Mouse (Mus musculus) lung, postnatal 0 days (tissue): ENCODE data around the gene Trim47. TPM values are rescaled to one million over a fixed set of nuclear protein-coding genes. Genes with fewer than 3 reads are reported as not detected.

Experiments
- ATAC-seq: fragments of 200-750 bp; cut with Nextera tagmentation; 2 replicates; pipeline ENCODE4 v1.8.0; 2017; ENCODE audit warnings: moderate library complexity
- DNase-seq: peaks from one replicate; pipeline ENCODE4 v3.0.0-alpha.2; 2016; ENCODE audit warnings: low spot score
- H3K27ac ChIP-seq: fragments of 300-500 bp; sonication (generic); 2 replicates; pipeline ENCODE4 v1.5.1; 2014; ENCODE audit warnings: antibody characterized with exemption, mild to moderate bottlenecking, low read length, mixed read lengths
- H3K27me3 ChIP-seq: fragments of 300-500 bp; sonication (generic); replicated peaks from 2 replicates; pipeline ENCODE4 v1.6.1; 2014; ENCODE audit warnings: low read length, mixed read lengths; ENCODE audit not compliant: insufficient read depth
- H3K36me3 ChIP-seq: fragments of 300-500 bp; sonication (generic); 2 replicates; pipeline ENCODE4 v1.6.1; 2014; ENCODE audit warnings: low read length, mixed read lengths; ENCODE audit not compliant: insufficient read depth
- H3K4me1 ChIP-seq: fragments of 300-500 bp; sonication (generic); 2 replicates; pipeline ENCODE4 v1.6.1; 2014; ENCODE audit warnings: antibody characterized with exemption, low read depth, low read length, mixed read lengths; ENCODE audit not compliant: insufficient read depth
- H3K4me2 ChIP-seq: fragments of 300-500 bp; sonication (generic); replicated peaks from 2 replicates; pipeline ENCODE4 v1.6.1; 2014; ENCODE audit warnings: low read depth, mild to moderate bottlenecking, low read length, moderate library complexity, mixed read lengths
- H3K4me3 ChIP-seq: fragments of 300-500 bp; sonication (generic); 2 replicates; pipeline ENCODE4 v1.5.1; 2014; ENCODE audit warnings: low read depth, low read length
- H3K9ac ChIP-seq: fragments of 300-500 bp; sonication (generic); replicated peaks from 2 replicates; pipeline ENCODE4 v1.6.1; 2014; ENCODE audit warnings: low read depth, mild to moderate bottlenecking
- H3K9me3 ChIP-seq: fragments of 300-500 bp; sonication (generic); 2 replicates; pipeline ENCODE4 v1.6.1; 2016; ENCODE audit warnings: low read length, mixed read lengths
- CTCF ChIP-seq: IDR thresholded peaks from 2 replicates; pipeline ENCODE4 v1.5.1; 2016; ENCODE audit warnings: antibody characterized with exemption, mild to moderate bottlenecking
- EP300 ChIP-seq: IDR thresholded peaks from 2 replicates; pipeline ENCODE4 v1.6.1; 2016; ENCODE audit warnings: antibody characterized with exemption, mild to moderate bottlenecking, control low read depth
- WGBS: fragments of 180-500 bp; shearing (Covaris S2); extraction: QIAGEN DNeasy Blood & Tissue Kit; methylation state at CpG from one replicate; pipeline ENCODE4 v1.1.7; 2014; 5-methylcytosine and 5-hydroxymethylcytosine counted together
- polyA plus RNA-seq: library from polyadenylated mRNA; unstranded; fragments of >200 nt; fragmentation: Nextera tagmentation; extraction: Ambion mirVana; gene quantifications from 2 replicates; pipeline ENCODE4 v1.2.1, GENCODE M21; 2015

Trim47 gene
- polyA plus RNA-seq, 1 experiment from 2014 or later: 26.3 TPM

DNA sequence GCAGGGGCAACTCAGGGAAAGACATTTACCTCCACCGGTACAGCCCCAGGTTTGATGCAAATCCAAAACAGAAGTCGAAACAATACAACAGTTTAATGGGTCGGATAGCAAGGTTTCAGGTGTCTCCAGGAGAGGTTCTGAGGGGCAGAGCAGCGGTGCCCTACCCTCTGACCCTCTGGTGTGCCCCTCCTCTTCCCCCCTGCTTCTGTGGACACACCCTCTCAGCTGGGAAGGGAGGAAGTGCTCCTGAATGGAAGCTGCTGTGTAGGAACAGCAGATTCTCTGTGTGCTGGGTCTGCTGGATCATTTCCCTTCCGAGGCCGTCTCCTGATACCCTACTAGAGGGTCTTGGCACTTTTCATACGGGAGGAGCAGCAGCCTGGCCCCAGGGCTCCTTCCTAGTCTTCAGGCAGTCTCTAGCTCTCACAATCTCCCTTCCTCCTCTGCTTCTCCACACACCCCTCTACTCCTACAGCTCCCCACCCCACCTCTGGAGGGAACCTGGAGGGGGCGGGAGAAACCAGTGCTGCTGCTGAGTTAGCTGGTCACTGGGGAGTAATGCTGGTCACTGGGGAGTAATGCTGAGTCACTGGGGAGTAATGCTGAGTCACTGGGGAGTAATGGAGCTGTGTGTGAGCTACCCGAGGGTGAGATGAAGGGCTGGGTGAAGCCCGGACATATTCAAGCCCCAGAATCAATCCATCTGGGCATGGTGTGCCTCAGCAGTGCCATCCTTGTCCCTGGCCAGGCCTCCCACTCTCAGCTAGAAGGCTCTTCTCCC lies 15.4 kb upstream of the Trim47 start:
- H3K36me3 ChIP-seq: peaks cover 5% of the 10 kb centered on the region; the same call in 1 of the 2 replicates

GRCm38 (mm10) chr11:116138468-116139138 lies 11.6 kb upstream of the Trim47 start, which contains the start of gene Mrpl38:
Mrpl38 (minus strand) TSS chr11:116138868.
- Histone ChIP-seq H3K4me3 (peak within 1 kb of the TSS; percentile 81), H3K27me3 (no peaks in the 10 kb centered on the region), H3K36me3 (0 out of 2 replicates have a peak, but pooled peaks cover 12% of the 10 kb centered on the region), H3K9ac (peak within 1 kb of the TSS; percentile 71), H3K27ac (peak within 1 kb of the TSS; percentile 55), H3K9me3 (no peaks in the 10 kb centered on the region), H3K4me2 (peak within 1 kb of the TSS; percentile 88), H3K4me1 (no peaks in the 10 kb centered on the region)
- under 1% methylated on average over 42 of the region's 60 CpGs for WGBS
- TF ChIP-seq CTCF (peak; percentile 88), EP300 (peak; percentile 72)
- DNase-seq (peak; percentile 99), ATAC-seq (peak; percentile 98)

More for the DNA sequence above, 15.4 kb upstream of the Trim47 start:
- H3K4me1 ChIP-seq: no peaks in the 10 kb centered on the region
- no peaks in the 10 kb centered on the region for H3K27me3 ChIP-seq
- H3K4me3 ChIP-seq: no peak overlapping the region
- no peak for ATAC-seq
- no peak overlapping the region for H3K4me2 ChIP-seq
- no peak for TF ChIP-seq EP300
- TF ChIP-seq CTCF: no peak
- no peaks in the 10 kb centered on the region for H3K9me3 ChIP-seq
- no peak overlapping the region for H3K9ac ChIP-seq
- 65% methylated on average over 10 of the region's 10 CpGs for WGBS
- no peak for DNase-seq
- no peak overlapping the region for H3K27ac ChIP-seq

GRCm38 (mm10) chr11:116138096-116138467 lies 11.1 kb upstream of the Trim47 start:
- TF ChIP-seq CTCF (no peak; the same call in 1 of the 2 replicates), EP300 (no peak)
- Histone ChIP-seq H3K9me3 (no peaks in the 10 kb centered on the region), H3K4me3 (peak overlapping the region; percentile 81), H3K27ac (peak overlapping the region; percentile 55), H3K4me2 (peak overlapping the region; percentile 88), H3K27me3 (no peaks in the 10 kb centered on the region), H3K36me3 (0 out of 2 replicates have a peak, but pooled peaks cover 9% of the 10 kb centered on the region), H3K9ac (peak overlapping the region; percentile 71), H3K4me1 (no peaks in the 10 kb centered on the region)
- ATAC-seq (no peak), DNase-seq (no peak)
- under 1% methylated on average over 20 of the region's 20 CpGs for WGBS

DNA sequence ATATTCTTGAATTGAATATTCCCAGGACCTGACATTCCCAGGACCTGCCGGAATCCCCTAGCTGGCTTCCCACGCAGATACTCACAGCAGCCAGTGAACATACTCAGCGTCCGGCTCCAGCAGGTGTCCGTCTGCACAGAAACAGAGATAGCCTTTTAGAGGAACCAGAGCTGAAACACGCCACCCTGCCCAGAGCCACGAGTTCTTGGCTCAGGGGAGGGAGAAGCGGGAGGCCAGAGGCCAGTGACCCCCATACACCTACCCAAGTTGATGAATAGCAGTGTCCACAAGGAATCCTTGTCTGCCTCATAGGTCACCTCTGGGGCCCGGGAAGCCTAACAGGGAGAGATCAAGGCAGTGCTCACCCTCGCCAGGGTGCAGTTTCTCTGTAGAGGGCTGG lies 7.2 kb upstream of the Trim47 start:
- H3K4me1 ChIP-seq: peaks cover 5% of the 10 kb centered on the region; the same call in 1 of the 2 replicates
- ATAC-seq (no peak), DNase-seq (no peak)
- H3K27ac ChIP-seq: no peak overlapping the region
- no peak overlapping the region for H3K4me3 ChIP-seq
- H3K4me2 ChIP-seq: no peak overlapping the region
- no peaks in the 10 kb centered on the region for H3K9me3 ChIP-seq
- H3K9ac ChIP-seq: no peak overlapping the region
- no peak for TF ChIP-seq CTCF
- no peak for TF ChIP-seq EP300
- 81% methylated on average over 10 of the region's 10 CpGs for WGBS
- no peaks in the 10 kb centered on the region for H3K27me3 ChIP-seq
- H3K36me3 ChIP-seq: 0 out of 2 replicates have a peak, but pooled peaks cover 7% of the 10 kb centered on the region

GRCm38 (mm10) chr11:116133497-116133896 lies 6.5 kb upstream of the Trim47 start:
- no peak for TF ChIP-seq EP300
- no peak for TF ChIP-seq CTCF
- WGBS: 73% methylated on average over 5 of the region's 5 CpGs
- Histone ChIP-seq H3K36me3 (0 out of 2 replicates have a peak, but pooled peaks cover 7% of the 10 kb centered on the region), H3K4me3 (no peak overlapping the region), H3K9me3 (no peaks in the 10 kb centered on the region), H3K9ac (no peak overlapping the region), H3K4me2 (no peak overlapping the region), H3K27ac (no peak overlapping the region), H3K27me3 (no peaks in the 10 kb centered on the region), H3K4me1 (peaks cover 5% of the 10 kb centered on the region; the same call in 1 of the 2 replicates)
- DNase-seq (no peak), ATAC-seq (no peak)
